Mouse (Mus musculus) left cerebral cortex, postnatal 10 days (tissue): ENCODE measurements around the gene Mmp14. TPM values are rescaled to one million over a fixed set of nuclear protein-coding genes. Genes with fewer than 3 reads are reported as not detected.

Experiments
- DNase-seq, 2 experiments: peaks; one replicate each; pipeline ENCODE4 v3.0.0; 2021 to 2022; ENCODE audit warnings: low spot score in 2 of 2, mixed read lengths in 1 of 2; ENCODE audit errors: extremely low spot score in 1 of 2
- intact Hi-C: fragments of 180-260 bp; cut with DNase I; formaldehyde crosslinking; loops from one replicate; pipeline ENCODE4 v1.15.1; 2025
- total RNA-seq, 2 experiments: library from RNA; stranded (reverse); gene quantifications; 2 replicates each; pipeline ENCODE4 v1.2.3; 2021

Gene Mmp14
- total RNA-seq, 2 experiments from 2014 or later: 28.4 to 35.9 TPM

DNA sequence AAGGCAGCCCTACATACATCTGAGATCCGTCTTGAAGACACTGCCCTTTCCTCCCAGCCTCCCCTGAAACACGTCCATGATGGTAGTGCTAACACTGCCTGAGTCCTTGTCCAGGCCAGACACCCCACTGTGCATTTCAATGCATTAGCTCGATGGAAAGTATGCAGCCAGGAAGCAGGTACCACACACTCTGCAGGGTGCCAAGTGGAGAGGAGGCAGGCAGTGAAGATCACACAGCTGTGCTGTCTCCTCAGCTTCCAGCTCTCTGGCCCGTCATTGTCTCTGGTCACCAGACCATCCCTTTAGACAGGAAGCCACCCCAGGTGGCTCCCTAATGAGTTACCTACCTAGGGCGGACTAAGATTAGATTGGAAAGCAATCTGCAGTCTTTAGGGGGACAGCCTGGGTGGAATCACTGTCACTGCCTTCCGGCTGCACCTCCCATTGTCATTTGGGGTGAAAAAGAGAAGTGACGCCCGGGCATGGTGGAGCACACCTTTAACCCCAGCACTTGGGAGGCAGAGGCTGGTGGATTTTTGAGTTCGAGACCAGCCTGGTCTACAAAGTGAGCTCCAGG lies 19.3 kb upstream of the Mmp14 start:
- intact Hi-C loops: no loop called here
- DNase-seq: no peak

DNA sequence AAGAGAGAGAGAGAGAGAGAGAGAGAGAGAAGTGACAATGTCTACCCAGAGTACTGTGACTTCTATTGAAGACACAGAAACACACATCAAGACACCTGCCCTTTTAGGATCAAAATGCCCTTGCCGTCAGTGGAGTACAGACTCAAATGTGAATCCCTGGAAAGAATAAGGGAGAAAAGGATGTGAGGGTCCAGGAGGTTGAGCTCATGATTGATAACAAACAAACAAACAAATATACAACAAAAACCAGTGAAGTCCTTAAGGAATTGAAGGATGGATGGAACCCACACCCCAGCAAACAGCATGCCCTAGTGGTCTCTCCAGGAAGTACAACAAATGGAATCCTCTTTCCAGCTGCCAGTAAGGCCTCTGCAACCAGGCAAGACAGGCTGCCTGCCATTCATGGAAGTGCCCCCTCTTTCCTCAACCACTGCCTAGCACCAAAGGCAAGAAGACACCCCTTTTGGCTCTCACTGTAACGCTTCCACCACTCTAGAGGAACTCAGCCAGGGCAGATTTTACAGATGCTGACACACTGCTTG lies 18.7 kb upstream of the Mmp14 start:
- intact Hi-C loops: no loop called here
- peak in 1 of 2 experiments; percentile 58 for DNase-seq

DNA sequence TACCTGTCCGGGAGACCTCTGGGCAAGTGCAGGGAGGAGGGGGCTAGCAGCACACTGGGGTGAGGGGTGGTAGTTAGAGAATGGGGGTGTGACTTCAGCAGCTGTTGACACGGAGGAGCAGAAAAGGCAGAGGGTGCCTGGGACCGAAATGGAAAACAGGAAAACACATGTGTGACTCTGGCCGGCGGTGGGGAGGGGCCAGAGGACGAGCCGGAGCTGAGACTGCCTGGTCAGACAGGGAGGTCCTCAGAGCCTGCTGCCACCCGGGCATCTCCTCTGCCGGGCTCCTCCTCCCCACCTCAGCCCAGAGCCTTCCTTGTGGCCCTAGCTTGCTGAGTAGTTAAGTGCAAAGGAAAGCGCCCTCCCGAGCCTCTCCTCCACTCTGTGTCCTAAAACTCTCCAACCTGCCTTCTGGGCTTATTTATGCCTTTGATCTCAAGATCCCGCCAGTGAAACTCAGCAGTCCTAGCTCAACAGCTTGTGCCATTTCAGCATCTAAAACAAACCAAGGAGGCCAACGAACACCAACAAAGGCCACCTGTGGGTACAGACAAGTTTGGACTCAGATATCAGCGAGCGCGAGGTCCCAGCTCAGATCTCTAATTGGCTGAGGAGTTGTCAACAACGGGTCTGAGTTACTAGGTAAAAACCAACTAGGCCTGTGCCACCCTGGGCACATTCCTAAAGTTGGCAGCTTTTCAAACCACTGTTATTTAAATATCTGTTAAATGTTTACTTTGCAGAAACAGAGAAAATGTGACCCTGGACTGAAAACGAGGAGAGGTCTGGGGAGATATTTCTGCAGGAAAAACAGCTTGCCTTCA lies 17.3 kb upstream of the Mmp14 start:
- DNase-seq: peak in 1 of 2 experiments; percentile 60
- intact Hi-C loops: no loop called here

DNA sequence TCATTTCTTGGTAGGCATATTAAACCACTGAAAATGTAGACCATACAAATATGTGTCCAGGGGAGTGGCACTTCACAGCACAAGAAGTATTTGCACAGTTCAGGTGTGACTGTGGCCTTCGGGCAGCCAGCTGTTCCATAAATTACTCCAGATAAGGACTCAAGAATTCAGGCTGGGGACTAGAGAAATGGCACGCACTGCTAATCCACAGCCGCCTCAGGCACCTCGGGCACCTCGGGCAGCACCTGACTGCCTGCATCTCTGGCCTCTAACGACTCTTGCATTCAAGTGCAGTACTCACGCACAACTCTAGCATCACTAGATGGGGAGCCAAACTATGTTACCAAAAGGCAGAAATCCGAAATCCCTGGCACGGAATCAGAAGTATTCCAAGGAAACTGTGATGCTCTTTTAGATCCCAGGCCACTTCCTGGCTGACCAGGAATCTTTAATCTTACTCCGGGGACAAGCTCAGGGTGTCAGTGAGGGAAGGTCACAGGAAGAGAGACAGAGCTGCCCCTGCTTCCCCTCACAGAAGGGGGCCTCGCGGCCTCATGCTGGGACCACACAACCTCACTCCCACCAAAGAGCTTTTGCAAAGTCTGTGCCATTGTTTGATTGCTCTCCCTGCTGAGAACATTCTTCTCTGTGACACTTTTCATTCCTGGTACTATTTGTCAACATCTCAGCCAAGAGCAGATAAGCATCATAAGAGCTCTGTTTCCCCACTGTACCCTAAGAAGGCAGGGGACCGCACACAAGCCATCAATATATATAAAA lies 16.0 kb upstream of the Mmp14 start:
- intact Hi-C loops: loop anchor here (5.0 kb wide), 1 partner anchor 523 kb away; no protein-coding TSS in a partner anchor
- no peak for DNase-seq

DNA sequence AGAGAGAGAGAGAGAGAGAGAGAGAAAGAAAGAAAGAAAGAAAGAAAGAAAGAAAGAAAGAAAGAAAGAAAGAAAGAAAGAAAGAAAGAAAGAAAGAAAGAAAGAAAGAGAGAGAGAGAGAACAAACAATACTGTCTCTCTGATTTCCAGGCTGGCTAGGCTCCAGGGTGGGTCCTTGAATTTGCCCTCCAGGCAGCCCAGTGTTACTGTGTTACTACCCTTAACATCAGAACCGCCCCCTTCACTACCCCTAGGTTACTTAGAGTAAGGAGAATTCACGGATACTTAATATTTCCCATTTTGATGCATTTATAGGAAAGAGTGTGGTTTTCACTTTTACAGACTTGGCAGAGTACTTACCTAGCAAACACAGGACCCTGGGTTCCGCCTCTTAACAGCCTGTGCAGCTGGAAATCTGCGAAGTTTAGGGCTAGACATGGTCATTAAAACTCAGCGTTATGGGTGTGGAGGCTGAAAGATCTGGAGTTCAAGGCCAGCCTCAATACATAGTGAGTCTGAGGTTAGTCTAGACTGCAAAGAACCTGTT lies 15.1 kb upstream of the Mmp14 start:
- no peak for DNase-seq
- intact Hi-C loops: loop anchor here (5.0 kb wide), 1 partner anchor 524 kb away; no protein-coding TSS in a partner anchor

DNA sequence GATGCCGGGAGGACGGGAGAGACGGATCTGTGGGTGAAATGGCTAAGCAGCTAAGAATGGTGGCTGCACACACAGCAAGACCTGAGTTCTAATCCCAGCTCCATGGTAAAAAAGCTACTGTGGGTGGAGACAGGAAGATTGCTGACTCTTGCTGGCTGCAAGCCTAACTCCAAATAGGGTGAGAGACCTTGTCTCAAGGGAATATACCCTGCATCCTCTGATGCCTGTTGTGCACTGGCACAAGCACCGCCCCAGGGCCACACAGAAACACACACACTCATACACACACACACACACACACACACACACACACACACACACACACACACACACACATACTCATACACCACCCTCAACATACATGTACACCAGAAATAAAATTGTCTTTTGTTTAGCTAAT lies 14.6 kb upstream of the Mmp14 start:
- DNase-seq: no peak
- intact Hi-C loops: loop anchor here (5.0 kb wide), 1 partner anchor 525 kb away; no protein-coding TSS in a partner anchor

DNA sequence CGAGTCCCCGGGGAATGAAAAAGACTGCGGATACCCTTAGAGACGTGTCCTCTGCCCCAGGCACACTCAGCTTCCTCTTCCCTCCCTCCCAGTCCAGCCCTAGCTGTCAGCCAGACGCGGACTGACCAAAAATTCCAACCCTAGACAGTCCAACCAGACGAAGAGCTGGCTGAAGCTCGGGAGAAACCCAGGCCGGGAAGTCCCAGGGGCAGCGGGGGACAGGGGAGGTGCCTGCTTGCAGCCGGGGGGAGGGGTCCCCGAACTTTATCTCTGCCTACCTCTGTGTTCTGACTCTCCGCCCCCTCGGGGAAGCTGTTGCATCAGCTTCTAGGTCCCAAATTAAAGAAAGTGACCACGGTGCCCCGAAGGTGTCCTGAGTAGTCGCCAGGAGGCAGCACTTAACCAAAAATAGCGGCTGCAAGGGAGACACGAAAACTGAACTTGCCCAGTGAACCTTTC lies 13.8 kb upstream of the Mmp14 start, which contains the start of gene Slc7a7:
Gene Slc7a7, minus strand, starts transcription at position 158 of the 459 bp plus-strand sequence.
- no peak for DNase-seq
- intact Hi-C loops: loop anchor here (5.0 kb wide), 1 partner anchor 525 kb away; no protein-coding TSS in a partner anchor

DNA sequence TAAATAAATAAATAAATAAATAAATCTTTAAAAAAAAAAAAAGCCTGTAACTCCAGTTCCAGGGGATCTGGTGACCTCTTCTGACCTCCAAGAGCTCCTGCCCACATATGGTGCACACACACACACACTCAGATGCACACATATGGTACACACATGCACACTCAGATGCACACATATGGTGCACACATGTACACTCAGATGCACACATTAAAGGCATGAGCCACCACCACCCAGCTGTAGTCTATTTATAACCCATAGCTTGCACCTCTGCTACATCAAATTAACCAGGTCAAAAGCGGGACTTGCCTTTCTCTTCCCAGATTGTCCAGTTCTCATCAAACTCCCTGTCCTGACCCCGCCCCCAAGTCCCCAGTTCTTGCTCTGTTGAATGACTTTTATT lies 10.4 kb upstream of the Mmp14 start:
- no peak for DNase-seq
- intact Hi-C loops: loop anchor here (10.0 kb wide), 1 partner anchor 356 kb away; no protein-coding TSS in a partner anchor

DNA sequence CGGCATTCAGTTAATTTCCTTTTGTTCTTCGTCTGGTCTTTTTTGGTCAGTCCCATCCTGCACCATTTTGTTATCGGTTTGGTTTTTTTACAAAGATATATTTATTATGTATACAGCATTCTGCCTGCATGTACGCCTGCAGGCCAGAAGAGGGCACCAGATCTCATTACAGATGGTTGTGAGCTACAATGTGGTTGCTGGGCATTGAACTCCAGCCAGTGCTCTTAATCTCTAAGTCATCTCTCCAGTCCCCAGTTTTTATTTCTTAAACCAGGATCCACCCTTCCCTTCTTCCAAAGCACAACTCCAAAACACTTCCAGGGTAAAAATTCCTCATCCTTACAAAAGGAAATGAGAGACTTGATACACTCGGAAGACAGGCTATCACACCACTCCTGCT lies 8.0 kb upstream of the Mmp14 start:
- no peak for DNase-seq
- intact Hi-C loops: loop anchor here (10.0 kb wide), 1 partner anchor 359 kb away; no protein-coding TSS in a partner anchor

DNA sequence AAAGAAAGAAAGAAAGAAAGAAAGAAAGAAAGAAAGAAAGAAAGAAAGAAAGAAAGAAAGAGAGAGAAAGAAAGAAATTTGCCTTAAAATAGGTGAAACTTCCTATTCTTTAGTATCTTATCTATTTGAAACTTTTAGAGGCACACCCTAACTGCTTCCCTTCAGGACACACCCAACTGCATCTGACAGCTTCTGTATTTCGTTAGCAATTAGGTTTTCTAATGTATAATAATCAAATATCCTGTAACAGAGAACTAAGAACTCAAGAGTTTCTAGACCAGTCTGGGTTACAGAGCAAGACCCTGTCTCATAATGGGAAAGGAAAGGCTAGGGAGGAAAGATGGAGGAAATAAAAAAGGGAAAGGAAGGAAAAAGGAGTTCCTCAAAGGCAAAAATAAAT lies 6.8 kb upstream of the Mmp14 start:
- DNase-seq: no peak
- intact Hi-C loops: loop anchor here (10.0 kb wide), 1 partner anchor 360 kb away; no protein-coding TSS in a partner anchor

DNA sequence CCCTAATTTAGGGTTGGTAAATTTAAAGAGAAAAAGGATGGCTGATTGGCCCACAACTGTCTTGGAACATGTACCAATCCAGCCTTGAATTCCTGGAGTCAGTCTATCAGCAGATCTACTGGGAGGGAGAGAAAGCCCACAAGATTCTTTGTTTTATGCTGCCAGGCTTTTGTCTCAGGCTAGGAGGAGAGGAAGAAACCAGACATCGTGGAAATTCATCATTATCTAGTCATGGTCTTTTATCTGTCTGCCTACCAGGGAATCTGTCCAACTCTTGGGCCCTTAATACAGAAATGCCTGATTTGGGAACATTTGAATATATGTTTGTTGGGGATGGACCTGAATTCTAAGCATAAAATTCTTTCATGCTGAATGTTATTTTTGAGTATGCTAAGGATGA lies 5.9 kb upstream of the Mmp14 start:
- intact Hi-C loops: loop anchor here (10.0 kb wide), 1 partner anchor 361 kb away; no protein-coding TSS in a partner anchor
- DNase-seq: no peak

DNA sequence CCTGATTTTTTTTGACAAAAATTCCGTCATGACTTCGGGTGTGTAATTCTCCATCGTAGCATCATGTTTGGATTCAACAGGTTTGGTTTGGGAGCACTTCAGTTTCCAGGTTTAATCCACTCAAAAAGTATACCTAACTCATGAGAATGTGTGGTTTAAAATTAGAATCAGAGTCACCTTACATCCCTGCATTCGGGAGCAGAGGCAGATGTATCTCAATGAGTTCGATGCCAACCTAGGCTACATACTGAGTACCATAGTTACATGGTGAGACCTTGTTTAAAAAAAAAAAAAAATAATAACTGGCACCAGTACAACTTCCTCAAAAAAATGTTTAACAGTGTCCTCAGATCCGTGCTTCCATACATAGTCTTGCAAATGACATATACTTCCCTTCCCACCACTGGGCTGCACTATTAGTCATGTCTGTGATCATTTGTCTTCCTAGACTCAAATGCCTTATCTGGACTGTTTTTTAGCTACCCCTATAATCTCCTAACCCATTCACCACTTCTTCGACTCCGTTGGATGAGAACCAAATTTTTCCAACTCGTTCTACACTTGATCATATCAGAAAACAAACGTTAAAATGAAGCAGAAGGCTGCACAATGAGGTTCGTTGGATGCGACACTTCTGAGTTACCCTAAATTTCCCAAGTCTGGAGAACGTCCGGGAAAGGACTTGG lies 5.3 kb upstream of the Mmp14 start:
- DNase-seq: no peak
- intact Hi-C loops: loop anchor here (2.0 to 10.0 kb wide), 2 partner anchors 23 to 361 kb away; no protein-coding TSS in a partner anchor

DNA sequence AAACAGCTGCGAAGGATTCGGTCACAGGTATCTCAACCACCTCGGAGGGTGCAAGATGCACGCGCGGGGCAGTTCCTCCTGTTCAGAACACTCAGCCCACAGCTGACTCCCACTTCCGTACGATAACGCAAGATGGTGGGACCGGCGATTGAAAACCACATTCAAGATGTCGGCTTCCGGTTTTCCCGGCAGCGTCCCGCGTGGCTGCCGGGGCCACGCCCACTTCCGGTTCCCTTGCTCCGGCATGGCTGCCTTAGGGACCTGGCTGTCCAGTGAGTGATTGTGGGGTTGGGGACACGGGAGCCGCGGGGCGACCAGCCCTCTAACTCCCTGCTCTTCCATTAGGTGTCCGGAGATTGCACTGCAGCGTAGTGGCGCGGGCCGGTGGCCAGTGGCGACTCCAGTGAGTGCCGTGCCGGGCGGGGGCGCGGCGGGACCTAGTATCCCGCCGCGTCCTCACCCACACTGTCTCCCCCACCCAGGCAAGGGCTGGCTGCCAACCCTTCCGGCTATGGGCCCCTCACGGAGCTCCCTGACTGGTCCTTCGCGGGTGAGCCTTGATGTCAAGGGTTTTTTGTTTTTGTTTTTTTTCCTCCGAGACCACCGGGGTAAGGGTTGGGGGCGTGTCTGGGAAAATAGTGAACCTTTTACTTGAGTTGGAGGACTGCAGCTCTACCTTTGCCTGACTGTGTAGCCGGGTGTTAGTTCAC lies 4.6 kb upstream of the Mmp14 start, which contains the start of gene Mrpl52:
Gene Mrpl52, plus strand, starts transcription at position 221 of the 710 bp plus-strand sequence.
- intact Hi-C loops: loop anchor here (2.0 to 10.0 kb wide), 2 partner anchors 22 to 362 kb away; no protein-coding TSS in a partner anchor
- peak; percentile 89 to 95 for DNase-seq

DNA sequence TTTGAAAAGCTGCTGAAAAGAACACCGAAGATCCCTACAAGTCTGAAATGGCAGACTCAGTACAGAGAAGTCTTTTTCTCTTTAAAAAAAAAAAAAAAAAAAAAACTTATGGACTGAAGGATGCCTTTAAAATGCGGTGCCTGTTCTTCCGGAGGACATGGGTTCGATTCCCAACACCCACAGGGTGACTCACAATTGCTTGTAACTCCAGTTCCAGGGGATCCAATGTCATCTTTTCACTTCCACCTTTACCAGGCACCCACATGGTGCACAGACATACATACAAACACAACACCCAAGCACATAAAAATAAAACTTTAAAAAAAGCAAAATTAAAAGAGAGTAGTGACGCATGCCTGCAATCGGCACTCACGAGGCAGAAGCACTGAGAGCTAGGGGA lies 3.7 kb upstream of the Mmp14 start:
- no peak for DNase-seq
- intact Hi-C loops: loop anchor here (2.0 to 10.0 kb wide), 2 partner anchors 21 to 363 kb away; no protein-coding TSS in a partner anchor

DNA sequence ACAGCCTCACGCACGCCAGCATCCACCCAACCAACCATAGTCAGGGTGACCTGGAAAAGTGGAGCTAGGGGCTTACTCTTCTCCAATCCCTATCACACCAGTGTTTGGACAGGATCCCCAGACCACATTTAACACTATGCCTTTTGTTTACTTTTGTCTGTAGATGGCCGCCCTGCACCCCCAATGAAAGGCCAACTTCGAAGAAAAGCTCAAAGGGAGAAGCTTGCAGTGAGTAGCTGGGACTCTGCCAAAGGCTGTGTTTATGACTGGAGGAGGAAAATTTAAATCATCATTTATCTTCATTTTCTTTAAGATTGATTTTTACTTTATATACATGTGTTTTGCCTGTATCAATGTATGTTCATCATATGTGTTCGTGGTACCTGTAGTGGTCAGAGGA lies 3.0 kb upstream of the Mmp14 start:
- intact Hi-C loops: loop anchor here (10.0 kb wide), 1 partner anchor 364 kb away; no protein-coding TSS in a partner anchor

DNA sequence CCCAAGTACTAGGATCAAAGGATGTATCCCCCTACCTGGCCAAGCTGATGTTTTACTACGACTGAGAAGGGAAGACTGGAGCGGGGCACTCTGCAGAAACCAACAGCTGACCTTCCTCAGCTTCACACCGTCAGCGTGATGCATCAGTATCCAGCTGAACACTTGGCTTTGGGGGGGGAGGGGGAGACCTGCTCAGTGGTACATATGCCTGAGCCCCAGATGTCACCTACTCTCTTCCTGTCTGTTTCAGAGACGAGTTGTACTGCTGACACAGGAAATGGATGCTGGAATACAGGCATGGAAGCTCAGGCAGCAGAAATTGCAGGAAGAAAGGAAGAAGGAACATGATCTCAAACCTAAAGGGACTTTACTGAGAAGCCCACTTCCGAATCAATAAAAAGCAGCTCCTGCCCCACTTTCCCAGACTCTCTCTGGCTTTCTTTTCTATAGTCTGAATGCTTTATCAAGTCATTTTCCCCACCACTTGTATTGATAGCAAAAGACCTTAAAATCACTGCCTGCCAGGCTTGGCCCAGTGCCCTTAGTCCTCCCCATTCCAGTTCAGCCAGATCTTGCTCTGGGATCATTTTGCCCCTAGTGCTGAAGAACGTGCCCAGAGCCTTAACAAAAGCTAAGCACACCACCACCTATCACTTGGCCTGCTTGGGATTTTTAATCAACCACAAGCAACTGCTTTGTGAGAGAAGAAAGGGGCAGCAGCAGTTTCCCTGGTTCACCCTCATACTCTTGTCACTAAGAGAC lies 1.9 kb upstream of the Mmp14 start:
- intact Hi-C loops: loop anchor here (10.0 kb wide), 1 partner anchor 365 kb away; no protein-coding TSS in a partner anchor
- DNase-seq: no peak

More for the DNA sequence above, 3.0 kb upstream of the Mmp14 start:
- no peak for DNase-seq
